In the genomic region with DNA sequence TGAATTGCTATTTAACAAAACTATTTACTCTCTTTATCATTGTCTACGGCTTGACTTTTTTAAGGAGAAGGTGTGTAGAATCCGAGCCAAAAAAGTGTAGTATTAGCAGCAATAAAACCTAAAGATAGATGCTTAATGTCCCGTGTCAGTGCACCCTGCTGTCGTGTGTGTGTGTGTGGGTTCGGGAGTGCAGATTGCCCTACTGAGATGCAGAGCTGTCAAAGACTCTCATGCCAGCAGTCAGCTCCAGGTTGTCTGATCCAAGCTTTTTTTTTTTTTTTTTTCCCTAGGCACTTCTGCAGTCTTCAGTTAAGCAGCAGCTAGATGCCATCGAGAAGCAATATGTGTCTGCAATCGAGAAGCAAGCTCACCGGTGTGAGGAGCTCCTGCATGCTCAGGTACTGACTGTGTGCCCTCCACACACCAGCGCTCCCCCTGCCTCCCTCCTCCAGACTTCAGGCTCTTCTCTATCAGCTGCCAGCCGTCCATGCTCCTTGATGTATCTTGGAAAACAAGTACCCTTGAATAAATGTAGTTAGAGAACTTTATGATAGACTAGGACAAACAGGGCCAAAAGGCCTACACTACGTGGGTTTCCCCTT, we compare ENCODE assay signal across 18 mouse cellular contexts.
DNase-seq lines count a peak whose midpoint lies in the region; ATAC-seq and TF ChIP-seq lines count a peak whose summit lies in the region.
"Had no signal": no experiment of that assay in that cellular context is flagged by ENCODE, and none has a peak within 500 bp of the region (broad histone marks: within the 10 kb centered on the region; RNA-seq: fewer than 3 reads in every experiment).

No protein-coding gene starts in this region.

- H3K27me3 ChIP-seq in hindbrain, postnatal 0 days (ENCODE audit: insufficient read depth, low read length): no peaks in the 10 kb centered on the region
- H3K27me3 ChIP-seq in hindbrain, embryonic 10.5 days (ENCODE audit: insufficient read depth, poor library complexity, severe bottlenecking): no peaks in the 10 kb centered on the region
- H3K27me3 ChIP-seq in midbrain, embryonic 16.5 days (ENCODE audit: control insufficient read depth, insufficient read depth, low read depth, low read length): no peaks in the 10 kb centered on the region
- no peaks in the 10 kb centered on the region for H3K27me3 ChIP-seq in midbrain, embryonic 14.5 days (ENCODE audit: control insufficient read depth, insufficient read depth, low read length)
- H3K27me3 ChIP-seq in limb, embryonic 15.5 days: no peaks in the 10 kb centered on the region
- H3K27me3 ChIP-seq: hindbrain, embryonic 15.5 days had no signal

- peaks cover 4% of the 10 kb centered on the region; the same call in 1 of the 2 replicates for H3K4me1 ChIP-seq in hindbrain, postnatal 0 days (ENCODE audit: insufficient read depth, low read length)
- H3K4me1 ChIP-seq in hindbrain, embryonic 10.5 days (replicated peaks): peaks cover 14% of the 10 kb centered on the region
- H3K4me1 ChIP-seq in midbrain, embryonic 16.5 days (ENCODE audit: control insufficient read depth, insufficient read depth, low read length): peaks cover 4% of the 10 kb centered on the region; the same call in 1 of the 2 replicates
- no peaks in the 10 kb centered on the region for H3K4me1 ChIP-seq in midbrain, embryonic 14.5 days (ENCODE audit: control insufficient read depth, insufficient read depth, low read length)
- peaks cover 13% of the 10 kb centered on the region for H3K4me1 ChIP-seq in limb, embryonic 15.5 days

- TF ChIP-seq CTCF in hindbrain, postnatal 0 days (IDR thresholded peaks at IDR 0.05; ENCODE audit: low read depth): no peak

- WGBS in hindbrain, postnatal 0 days: 44% methylated on average over 11 of the region's 11 CpGs
- 70% methylated on average over 11 of the region's 11 CpGs for WGBS in hindbrain, embryonic 10.5 days
- WGBS in midbrain, embryonic 16.5 days: 58% methylated on average over 11 of the region's 11 CpGs
- WGBS in midbrain, embryonic 14.5 days: 66% methylated on average over 11 of the region's 11 CpGs
- 42% methylated on average over 11 of the region's 11 CpGs for WGBS in limb, embryonic 15.5 days

- H3K9ac ChIP-seq in hindbrain, postnatal 0 days (replicated peaks; ENCODE audit: low read length): no peak overlapping the region
- no peak overlapping the region for H3K9ac ChIP-seq in midbrain, embryonic 16.5 days (ENCODE audit: low read depth, low read length)
- H3K9ac ChIP-seq in midbrain, embryonic 14.5 days (replicated peaks; ENCODE audit: low read length): no peak overlapping the region
- no peak overlapping the region for H3K9ac ChIP-seq in limb, embryonic 15.5 days
- H3K9ac ChIP-seq: hindbrain, embryonic 15.5 days had no signal

- DNase-seq in cerebellum, postnatal 36 days: no peak
- DNase-seq in hindbrain, postnatal 0 days (ENCODE audit: low spot score): peak; percentile 31
- no peak for DNase-seq in hindbrain, embryonic 10.5 days (ENCODE audit: low spot score)
- no peak for DNase-seq in midbrain, embryonic 14.5 days
- DNase-seq in natural killer cell, adult 2 months (ENCODE audit: low spot score in 2 of 2): no peak
- DNase-seq: gastrocnemius, postnatal 10 days; heart, adult 2 months; kidney, adult 11 months; lung, postnatal 10 days; right cerebral cortex, adult 18-20 months; thymus, postnatal 4 days had no signal

- no peaks in the 10 kb centered on the region for H3K36me3 ChIP-seq in hindbrain, postnatal 0 days (ENCODE audit: insufficient read depth, low read length)
- H3K36me3 ChIP-seq in hindbrain, embryonic 10.5 days: no peaks in the 10 kb centered on the region
- no peaks in the 10 kb centered on the region for H3K36me3 ChIP-seq in midbrain, embryonic 16.5 days (ENCODE audit: control insufficient read depth, insufficient read depth, low read length)
- no peaks in the 10 kb centered on the region for H3K36me3 ChIP-seq in midbrain, embryonic 14.5 days (ENCODE audit: control insufficient read depth, insufficient read depth, low read length)
- no peaks in the 10 kb centered on the region for H3K36me3 ChIP-seq in limb, embryonic 15.5 days
- H3K36me3 ChIP-seq: hindbrain, embryonic 15.5 days had no signal

- H3K4me2 ChIP-seq in hindbrain, postnatal 0 days (ENCODE audit: low read depth, low read length): no peak overlapping the region
- no peak overlapping the region for H3K4me2 ChIP-seq in midbrain, embryonic 16.5 days (ENCODE audit: low read length)
- no peak overlapping the region for H3K4me2 ChIP-seq in midbrain, embryonic 14.5 days (ENCODE audit: low read length)
- H3K4me2 ChIP-seq in limb, embryonic 15.5 days: no peak overlapping the region
- H3K4me2 ChIP-seq: hindbrain, embryonic 15.5 days had no signal

- H3K9me3 ChIP-seq in hindbrain, postnatal 0 days (ENCODE audit: low read length): no peaks in the 10 kb centered on the region
- H3K9me3 ChIP-seq in hindbrain, embryonic 10.5 days: no peaks in the 10 kb centered on the region
- no peaks in the 10 kb centered on the region for H3K9me3 ChIP-seq in midbrain, embryonic 16.5 days (replicated peaks; ENCODE audit: control insufficient read depth, low read length, poor library complexity, severe bottlenecking)
- no peaks in the 10 kb centered on the region for H3K9me3 ChIP-seq in midbrain, embryonic 14.5 days (ENCODE audit: control insufficient read depth, low read length)
- H3K9me3 ChIP-seq in limb, embryonic 15.5 days: no peaks in the 10 kb centered on the region
- H3K9me3 ChIP-seq: G1E; hindbrain, embryonic 15.5 days had no signal

- no peak overlapping the region for H3K4me3 ChIP-seq in hindbrain, postnatal 0 days (ENCODE audit: low read length)
- no peak overlapping the region for H3K4me3 ChIP-seq in hindbrain, embryonic 10.5 days
- no peak overlapping the region for H3K4me3 ChIP-seq in midbrain, embryonic 16.5 days (ENCODE audit: low read depth, low read length)
- H3K4me3 ChIP-seq in midbrain, embryonic 14.5 days (replicated peaks; ENCODE audit: low read depth, low read length): no peak overlapping the region
- H3K4me3 ChIP-seq in limb, embryonic 15.5 days: no peak overlapping the region
- H3K4me3 ChIP-seq: heart, adult 2 months; hindbrain, embryonic 15.5 days; left cerebral cortex, adult 2 months had no signal

- peak; percentile 43 for ATAC-seq in cerebellum, adult (ENCODE audit: insufficient number of reproducible peaks, low FRiP score, low TSS enrichment)
- peak; percentile 53 for ATAC-seq in hindbrain, postnatal 0 days
- ATAC-seq in midbrain, embryonic 16.5 days: 0 out of 2 replicates have a peak, but pooled peaks have one; percentile 28
- no peak for ATAC-seq in midbrain, embryonic 14.5 days (ENCODE audit: low FRiP score, low TSS enrichment)
- no peak for ATAC-seq in limb, embryonic 15.5 days (ENCODE audit: insufficient number of reproducible peaks, low FRiP score, low TSS enrichment, low read depth)
- ATAC-seq: CD4-positive, CD25-positive, alpha-beta regulatory T cell, adult 4 months had no signal

- no peak overlapping the region for H3K27ac ChIP-seq in hindbrain, postnatal 0 days
- no peak overlapping the region for H3K27ac ChIP-seq in hindbrain, embryonic 10.5 days
- no peak overlapping the region for H3K27ac ChIP-seq in midbrain, embryonic 16.5 days (ENCODE audit: low read length)
- H3K27ac ChIP-seq in midbrain, embryonic 14.5 days (replicated peaks; ENCODE audit: low read depth, low read length): no peak overlapping the region
- H3K27ac ChIP-seq in limb, embryonic 15.5 days: peak overlapping the region; percentile 9; the same call in 1 of the 2 replicates
- H3K27ac ChIP-seq: heart, adult 2 months; hindbrain, embryonic 15.5 days; left cerebral cortex, adult 2 months had no signal

Comparison
In these comparisons a context has a peak if more than half of its experiments do, and no peak if none do; other contexts are left out.
1. ATAC-seq: peak in cerebellum, adult (single experiment), hindbrain, postnatal 0 days (single experiment) and midbrain, embryonic 16.5 days (single experiment); none in midbrain, embryonic 14.5 days (single experiment) and limb, embryonic 15.5 days (single experiment).